Mouse (Mus musculus): ENCODE data around the gene Gm49373. TPM values are rescaled to one million over a fixed set of nuclear protein-coding genes. Genes with fewer than 3 reads are reported as not detected.

Gene Gm49373
- polyA plus RNA-seq, 1 experiment from 2014 or later: 2.4 TPM

DNA sequence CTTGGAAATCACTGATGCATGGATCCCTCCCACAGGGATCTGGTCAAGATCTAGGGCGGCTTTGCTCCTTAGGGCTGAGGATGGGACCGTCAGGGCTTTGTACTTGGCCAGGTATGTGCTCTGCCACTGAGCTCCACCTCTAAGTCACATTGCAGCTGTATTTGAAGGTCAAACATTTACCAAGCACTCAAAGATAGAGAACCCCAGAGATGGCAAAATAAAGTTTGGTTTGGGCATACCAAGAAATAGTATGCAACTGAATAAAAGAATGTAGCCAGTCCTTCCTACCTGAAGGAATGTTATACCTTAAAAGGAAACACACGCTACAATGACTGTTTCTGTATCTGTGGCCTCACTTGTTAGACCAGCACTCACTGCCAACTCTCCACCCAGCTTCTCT, 51.5 kb downstream of the Gm49373 start:
- H3K4me2 ChIP-seq: no peak overlapping the region
- no peak overlapping the region for H3K27ac ChIP-seq
- no peaks in the 10 kb centered on the region for H3K9me3 ChIP-seq
- H3K4me3 ChIP-seq: no peak overlapping the region
- H3K4me1 ChIP-seq: no peaks in the 10 kb centered on the region
- 78% methylated on average over 3 of the region's 3 CpGs for WGBS
- peaks cover 34% of the 10 kb centered on the region for H3K27me3 ChIP-seq (replicated peaks)
- no peak overlapping the region for H3K9ac ChIP-seq
- H3K36me3 ChIP-seq (replicated peaks): no peaks in the 10 kb centered on the region
- no peak for ATAC-seq (replicated peaks)

DNA sequence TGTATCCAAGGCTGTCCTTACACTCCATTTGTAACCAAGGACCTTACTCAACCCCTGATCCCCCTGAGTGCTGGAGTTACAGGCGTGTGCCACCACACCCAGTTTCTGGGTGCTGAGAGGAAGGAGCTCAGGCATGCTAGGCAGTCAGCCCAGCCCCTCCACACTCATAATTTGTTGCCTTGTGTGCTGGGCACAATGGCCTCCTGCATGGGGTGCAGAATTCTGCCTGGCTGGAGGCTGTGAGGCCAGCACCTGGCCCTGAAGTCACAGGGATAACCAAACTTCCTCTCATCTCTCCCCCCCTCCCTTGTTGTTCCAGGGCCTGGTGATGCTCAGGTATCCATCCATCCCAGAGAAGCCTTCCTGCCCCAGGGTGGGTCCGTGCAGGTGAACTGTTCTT, 54.3 kb downstream of the Gm49373 start:
- no peak for ATAC-seq (replicated peaks)
- Histone ChIP-seq H3K4me2 (no peak overlapping the region), H3K4me1 (0 out of 2 replicates have a peak, but pooled peaks cover 2% of the 10 kb centered on the region), H3K9me3 (no peaks in the 10 kb centered on the region), H3K4me3 (no peak overlapping the region), H3K36me3 (replicated peaks) (no peaks in the 10 kb centered on the region), H3K27me3 (replicated peaks) (peaks cover 55% of the 10 kb centered on the region), H3K9ac (no peak overlapping the region), H3K27ac (no peak overlapping the region)
- WGBS: 78% methylated on average over 2 of the region's 2 CpGs

DNA sequence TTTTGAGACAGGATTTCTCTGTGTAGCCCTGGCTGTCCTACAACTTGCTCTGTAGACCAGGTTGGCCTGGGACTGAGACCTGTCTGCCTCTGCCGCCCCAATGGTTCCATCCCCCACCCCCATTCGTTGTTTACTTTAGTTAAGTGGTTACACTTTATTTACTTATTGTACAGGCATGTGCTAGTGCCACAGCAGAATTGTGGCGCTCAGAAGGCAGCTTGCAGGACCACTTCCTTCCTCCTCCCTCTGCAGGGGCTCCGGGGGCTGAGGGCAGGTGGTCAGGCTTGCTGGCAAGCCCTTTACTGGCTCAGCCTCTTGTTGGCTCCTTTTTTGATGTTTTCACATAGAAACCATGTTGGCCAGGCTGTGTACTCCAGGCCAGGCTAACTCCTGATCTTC, 55.7 kb downstream of the Gm49373 start:
- Histone ChIP-seq H3K4me3 (no peak overlapping the region), H3K27me3 (replicated peaks) (peaks cover 55% of the 10 kb centered on the region), H3K27ac (no peak overlapping the region), H3K9ac (no peak overlapping the region), H3K4me2 (no peak overlapping the region), H3K9me3 (no peaks in the 10 kb centered on the region), H3K4me1 (0 out of 2 replicates have a peak, but pooled peaks cover 2% of the 10 kb centered on the region), H3K36me3 (replicated peaks) (no peaks in the 10 kb centered on the region)
- WGBS: 31% methylated on average over 4 of the region's 4 CpGs
- no peak for ATAC-seq (replicated peaks)

DNA sequence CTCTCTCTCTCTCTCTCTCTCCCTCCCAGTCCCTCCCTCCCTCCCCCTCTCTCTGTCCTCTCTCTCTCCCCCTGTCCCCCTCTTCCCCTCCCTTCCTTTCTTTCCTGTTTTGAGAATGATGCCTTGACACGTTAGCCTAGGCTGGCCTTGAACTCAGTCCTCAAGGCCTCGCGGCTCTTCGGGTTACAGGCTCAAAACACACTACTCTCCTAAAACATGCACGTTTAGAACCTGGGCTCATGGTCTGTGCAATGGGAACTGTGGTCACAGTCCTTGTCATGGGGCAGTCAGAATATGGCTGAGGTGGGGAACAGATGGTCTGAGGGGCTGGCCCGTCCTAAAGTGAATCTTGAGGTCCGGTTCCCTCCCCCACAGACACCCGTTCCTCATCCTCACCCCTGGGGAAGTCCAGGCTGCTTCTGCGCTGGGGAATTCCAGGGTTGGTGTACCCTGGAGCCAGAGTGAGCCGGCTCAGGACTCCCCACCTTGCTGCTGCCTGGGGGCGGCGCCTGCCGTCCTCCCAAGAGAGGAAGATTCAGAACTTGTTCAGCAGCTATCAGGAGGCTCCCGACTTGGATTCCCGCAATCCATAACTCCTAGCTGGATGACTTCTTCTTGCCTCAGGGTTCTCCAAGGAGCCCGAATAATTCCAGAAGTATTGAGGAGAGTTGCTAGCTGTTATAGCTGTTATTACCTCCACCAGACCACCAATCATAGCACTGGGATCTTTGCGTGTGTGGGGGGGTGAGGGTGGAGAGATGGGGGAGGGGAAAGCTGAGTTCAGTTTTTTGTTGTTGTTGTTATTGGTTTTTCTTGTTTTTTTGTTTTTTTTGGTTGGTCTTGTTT, 56.3 kb downstream of the Gm49373 start:
- H3K4me3 ChIP-seq: no peak overlapping the region

DNA sequence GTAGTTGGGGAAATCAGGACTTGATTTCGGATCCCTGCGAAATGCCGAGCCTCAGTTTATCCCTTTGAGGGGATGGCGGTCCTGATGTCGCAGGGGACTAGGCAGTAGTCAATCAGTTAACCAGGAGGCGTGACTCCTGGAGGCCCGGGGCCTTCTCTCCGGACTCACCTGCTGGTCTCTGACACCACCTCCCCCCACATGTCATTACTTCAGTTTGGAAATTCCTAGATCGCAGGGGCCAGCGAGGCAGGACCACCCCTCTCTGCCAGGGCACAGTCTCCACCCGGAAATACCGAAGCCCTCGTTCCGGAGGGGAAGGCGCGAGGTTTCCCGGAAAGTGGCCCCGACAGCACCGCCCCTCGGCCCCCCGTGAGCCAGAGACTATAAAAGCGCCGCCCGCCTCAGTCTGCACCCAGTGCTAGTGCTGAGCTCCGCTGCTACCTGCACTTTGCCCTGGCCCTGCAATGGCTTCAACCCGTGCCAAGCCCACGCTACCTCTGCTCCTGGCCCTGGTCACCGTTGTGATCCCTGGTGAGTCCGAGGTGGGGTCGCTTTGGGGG, 57.2 kb downstream of the Gm49373 start, which contains the start of gene Icam1:
Gene Icam1, plus strand, starts transcription at position 415 of the 560 bp plus-strand sequence.
- no peak for ATAC-seq (replicated peaks)
- peaks cover 52% of the 10 kb centered on the region for H3K27me3 ChIP-seq (replicated peaks)
- H3K36me3 ChIP-seq (replicated peaks): no peaks in the 10 kb centered on the region
- no peak within 1 kb of the TSS; the same call in 1 of the 2 replicates for H3K9ac ChIP-seq
- H3K4me3 ChIP-seq: peak within 1 kb of the TSS; percentile 3; the same call in 1 of the 2 replicates
- peak within 1 kb of the TSS; percentile 26 for H3K4me2 ChIP-seq
- H3K9me3 ChIP-seq: no peaks in the 10 kb centered on the region
- H3K4me1 ChIP-seq: 0 out of 2 replicates have a peak, but pooled peaks cover 2% of the 10 kb centered on the region
- H3K27ac ChIP-seq: no peak within 1 kb of the TSS
- 1% methylated on average over 30 of the region's 30 CpGs for WGBS

More for the DNA sequence above, 56.3 kb downstream of the Gm49373 start:
- no peak overlapping the region for H3K9ac ChIP-seq
- H3K4me2 ChIP-seq: no peak overlapping the region
- no peaks in the 10 kb centered on the region for H3K36me3 ChIP-seq (replicated peaks)
- 0 out of 2 replicates have a peak, but pooled peaks cover 2% of the 10 kb centered on the region for H3K4me1 ChIP-seq
- 6% methylated on average over 16 of the region's 17 CpGs for WGBS
- no peak overlapping the region for H3K27ac ChIP-seq
- H3K27me3 ChIP-seq (replicated peaks): peaks cover 55% of the 10 kb centered on the region
- no peaks in the 10 kb centered on the region for H3K9me3 ChIP-seq
- ATAC-seq (replicated peaks): no peak

DNA sequence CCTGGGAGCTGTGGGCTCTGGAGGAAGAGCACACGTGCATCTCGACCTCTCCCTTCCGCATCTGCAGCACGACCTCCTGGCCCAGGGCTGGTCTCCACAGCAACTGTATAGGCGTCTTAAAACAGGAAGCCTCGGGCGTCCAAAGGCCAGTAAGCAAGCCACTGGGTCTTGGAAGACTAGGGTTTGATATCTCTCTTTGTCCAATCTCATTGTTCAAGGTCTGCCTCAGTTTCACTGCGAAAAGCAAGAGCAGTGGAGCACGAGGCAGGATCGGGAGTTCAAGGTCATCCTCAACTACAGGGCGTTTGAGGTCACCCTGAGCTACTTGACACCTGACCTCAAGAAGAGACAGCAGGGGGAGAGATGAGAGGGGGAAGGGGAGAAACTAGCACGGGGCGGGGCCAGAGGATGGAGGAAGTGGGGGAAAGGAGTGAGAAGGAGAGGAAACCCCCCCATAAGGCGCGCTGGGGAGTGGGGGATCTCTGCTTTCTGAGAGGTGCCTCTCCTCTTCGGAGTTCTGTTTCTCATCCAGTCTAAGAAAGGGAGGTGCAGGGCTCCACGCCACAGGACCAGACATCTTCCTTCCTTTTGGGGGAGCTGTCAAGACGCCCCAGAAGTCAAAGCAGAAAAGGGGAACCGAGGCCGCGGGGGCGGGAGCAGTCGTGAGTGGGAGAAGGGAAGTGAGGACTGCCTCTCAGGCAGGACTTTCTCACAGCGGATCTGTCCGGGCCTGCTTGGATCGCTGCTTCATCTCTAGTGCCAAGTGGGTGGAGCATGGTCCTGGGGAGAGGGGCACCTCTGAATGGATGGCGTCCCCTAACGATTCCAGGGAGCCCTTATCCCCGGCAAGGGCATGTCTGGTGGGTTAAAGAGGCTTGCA, 58.0 kb downstream of the Gm49373 start:
- no peak for ATAC-seq (replicated peaks)
- H3K27ac ChIP-seq: no peak overlapping the region
- H3K27me3 ChIP-seq (replicated peaks): peaks cover 52% of the 10 kb centered on the region
- WGBS: 3% methylated on average over 28 of the region's 29 CpGs
- H3K4me2 ChIP-seq: peak overlapping the region; percentile 26
- H3K9ac ChIP-seq: no peak overlapping the region
- H3K4me1 ChIP-seq: 0 out of 2 replicates have a peak, but pooled peaks cover 2% of the 10 kb centered on the region
- no peaks in the 10 kb centered on the region for H3K9me3 ChIP-seq
- H3K36me3 ChIP-seq (replicated peaks): no peaks in the 10 kb centered on the region
- peak overlapping the region; percentile 3; the same call in 1 of the 2 replicates for H3K4me3 ChIP-seq

MicroRNAs within 50 kb of the gene (microRNA counts, 519-probe panel; counts per million panel counts)
- 2,996 counts per million, percentile 67 among the panel's probes with 10 or more counts for microRNA mmu-miR-1900

Small RNAs within 50 kb of the gene (microRNA-seq; reads per million reads assigned to microRNA genes)
- gene Mir1900: not detected
- 1.7 reads per million for gene Mir7082

Other genes with a start within 250 kb of the Gm49373 start
- gene A230050P20Rik, start 204.5 kb downstream of the Gm49373 start, polyA plus RNA-seq (2015; fragmentation: Nextera tagmentation; extraction: Ambion mirVana): 6.8 and 7.3 TPM in 2 replicates
- gene Angptl6, start 193.4 kb downstream of the Gm49373 start, polyA plus RNA-seq (2015; fragmentation: Nextera tagmentation; extraction: Ambion mirVana): 15.3 and 16.8 TPM in 2 replicates
- 49.1 and 50.5 TPM in 2 replicates for gene Ppan, start 184.9 kb downstream of the Gm49373 start, polyA plus RNA-seq (2015; fragmentation: Nextera tagmentation; extraction: Ambion mirVana)
- 245 and 249 TPM in 2 replicates for gene Eif3g, start 174.5 kb downstream of the Gm49373 start, polyA plus RNA-seq (2015; fragmentation: Nextera tagmentation; extraction: Ambion mirVana)
- 73.4 and 78.1 TPM in 2 replicates for gene Dnmt1, start 113.2 kb downstream of the Gm49373 start, polyA plus RNA-seq (2015; fragmentation: Nextera tagmentation; extraction: Ambion mirVana)
- 11.3 and 11.7 TPM in 2 replicates for gene S1pr2, start 96.3 kb downstream of the Gm49373 start, polyA plus RNA-seq (2015; fragmentation: Nextera tagmentation; extraction: Ambion mirVana)
- 93.4 and 110 TPM in 2 replicates for gene Mrpl4, start 70.4 kb downstream of the Gm49373 start, polyA plus RNA-seq (2015; fragmentation: Nextera tagmentation; extraction: Ambion mirVana)
- gene Icam1, start 57.1 kb downstream of the Gm49373 start, polyA plus RNA-seq (2015; fragmentation: Nextera tagmentation; extraction: Ambion mirVana): 3.3 and 3.9 TPM in 2 replicates
- 0.27 TPM in 2 replicates for gene Icam4, start 43.7 kb downstream of the Gm49373 start, polyA plus RNA-seq (2015; fragmentation: Nextera tagmentation; extraction: Ambion mirVana)
- 1.8 TPM in 2 replicates for gene Icam5, start 41.0 kb downstream of the Gm49373 start, polyA plus RNA-seq (2015; fragmentation: Nextera tagmentation; extraction: Ambion mirVana)
- 0.86 and 3.1 TPM in 2 replicates for gene Zglp1, start 6.0 kb downstream of the Gm49373 start, polyA plus RNA-seq (2015; fragmentation: Nextera tagmentation; extraction: Ambion mirVana)
- gene Fdx1l, start 518 bp upstream of the Gm49373 start, polyA plus RNA-seq (2015; fragmentation: Nextera tagmentation; extraction: Ambion mirVana): 70.1 and 70.5 TPM in 2 replicates
- gene Gm38431, start 18.9 kb upstream of the Gm49373 start, polyA plus RNA-seq (2015; fragmentation: Nextera tagmentation; extraction: Ambion mirVana): 2.2 and 2.3 TPM in 2 replicates
- gene Raver1, start 18.9 kb upstream of the Gm49373 start, polyA plus RNA-seq (2015; fragmentation: Nextera tagmentation; extraction: Ambion mirVana): 35.0 and 36.1 TPM in 2 replicates
- gene Tyk2, start 58.1 kb upstream of the Gm49373 start, polyA plus RNA-seq (2015; fragmentation: Nextera tagmentation; extraction: Ambion mirVana): 12.5 TPM in 2 replicates
- 215 and 226 TPM in 2 replicates for gene Cdc37, start 76.9 kb upstream of the Gm49373 start, polyA plus RNA-seq (2015; fragmentation: Nextera tagmentation; extraction: Ambion mirVana)
- 42.7 and 44.5 TPM in 2 replicates for gene Pde4a, start 92.6 kb upstream of the Gm49373 start, polyA plus RNA-seq (2015; fragmentation: Nextera tagmentation; extraction: Ambion mirVana)
- gene Keap1, start 166.3 kb upstream of the Gm49373 start, polyA plus RNA-seq (2015; fragmentation: Nextera tagmentation; extraction: Ambion mirVana): 75.4 and 78.7 TPM in 2 replicates
- 2.8 and 4.2 TPM in 2 replicates for gene S1pr5, start 175.3 kb upstream of the Gm49373 start, polyA plus RNA-seq (2015; fragmentation: Nextera tagmentation; extraction: Ambion mirVana)
- gene Atg4d, start 192.2 kb upstream of the Gm49373 start, polyA plus RNA-seq (2015; fragmentation: Nextera tagmentation; extraction: Ambion mirVana): 54.7 and 55.7 TPM in 2 replicates
- 17.1 and 20.8 TPM in 2 replicates for gene Kri1, start 214.9 kb upstream of the Gm49373 start, polyA plus RNA-seq (2015; fragmentation: Nextera tagmentation; extraction: Ambion mirVana)
- gene Cdkn2d, start 218.3 kb upstream of the Gm49373 start, polyA plus RNA-seq (2015; fragmentation: Nextera tagmentation; extraction: Ambion mirVana): 87.3 and 92.1 TPM in 2 replicates
- 1.1 and 1.2 TPM in 2 replicates for gene Ap1m2, start 239.2 kb upstream of the Gm49373 start, polyA plus RNA-seq (2015; fragmentation: Nextera tagmentation; extraction: Ambion mirVana)
- 63.3 and 70.0 TPM in 2 replicates for gene Slc44a2, start 247.6 kb upstream of the Gm49373 start, polyA plus RNA-seq (2015; fragmentation: Nextera tagmentation; extraction: Ambion mirVana)

Data from midbrain, embryonic 15.5 days (tissue).